ENCODE assay signal across 16 mouse cellular contexts in genomic region chr17:29456476-29456875, GRCm38 (mm10). TPM values are rescaled to one million over a fixed set of nuclear protein-coding genes. Genes with fewer than 3 reads are reported as not detected.
DNase-seq lines count a peak whose midpoint lies in the region; ATAC-seq and TF ChIP-seq lines count a peak whose summit lies in the region.
"Had no signal": no experiment of that assay in that cellular context is flagged by ENCODE, and none has a peak within 500 bp of the region (broad histone marks: within the 10 kb centered on the region; RNA-seq: fewer than 3 reads in every experiment).

No protein-coding gene starts in this region.

- DNase-seq in adrenal gland, adult 2 months, result peak; percentile 58
- no peak for DNase-seq in adrenal gland, postnatal 10 days
- DNase-seq in heart, adult 8-10 months (ENCODE audit: low spot score), result no peak
- DNase-seq in 3T3-L1 (ENCODE audit: low read depth, low spot score), result peak; percentile 83
- no peak for DNase-seq in thymus, adult 2 months
- DNase-seq in lung, postnatal 14 days, result no peak
- DNase-seq: cerebellum, adult 9-11 months; kidney, adult 2 months; kidney, postnatal 14 days; liver, postnatal 0 days; right cerebral cortex, adult 18-20 months had no signal

- H3K4me2 ChIP-seq in heart, embryonic 13.5 days, result no peak overlapping the region
- H3K4me2 ChIP-seq: limb, embryonic 12.5 days had no signal

- no peaks in the 10 kb centered on the region for H3K27me3 ChIP-seq in heart, embryonic 13.5 days (replicated peaks)
- no peaks in the 10 kb centered on the region for H3K27me3 ChIP-seq in thymus, adult 2 months (ENCODE audit: control insufficient read depth, insufficient read depth, low read length)
- H3K27me3 ChIP-seq: limb, embryonic 12.5 days had no signal

- no peaks in the 10 kb centered on the region for H3K9me3 ChIP-seq in heart, embryonic 13.5 days
- H3K9me3 ChIP-seq: limb, embryonic 12.5 days had no signal

- H3K36me3 ChIP-seq in heart, embryonic 13.5 days, result no peaks in the 10 kb centered on the region
- H3K36me3 ChIP-seq in thymus, adult 2 months (ENCODE audit: control insufficient read depth, insufficient read depth, low read length), result no peaks in the 10 kb centered on the region
- H3K36me3 ChIP-seq: limb, embryonic 12.5 days had no signal

- H3K9ac ChIP-seq in heart, embryonic 13.5 days, result peak overlapping the region; percentile 80; the same call in 1 of the 2 replicates
- H3K9ac ChIP-seq: limb, embryonic 12.5 days; liver, postnatal 0 days had no signal

- no peak for ATAC-seq in heart, embryonic 13.5 days (ENCODE audit: extremely low read depth, insufficient number of reproducible peaks, low FRiP score, low TSS enrichment)
- ATAC-seq: forebrain, embryonic 16.5 days; liver, postnatal 0 days had no signal

- H3K4me3 ChIP-seq in heart, embryonic 13.5 days, result no peak overlapping the region
- H3K4me3 ChIP-seq in embryonic fibroblast, embryonic 13.5 days (ENCODE audit: insufficient read depth, low read length), result no peak overlapping the region
- no peak overlapping the region for H3K4me3 ChIP-seq in thymus, adult 2 months (ENCODE audit: control insufficient read depth, insufficient read depth, low read length)
- H3K4me3 ChIP-seq: erythroblast, embryonic 14.5 days; limb, embryonic 12.5 days had no signal

- H3K27ac ChIP-seq in heart, embryonic 13.5 days (replicated peaks), result peak overlapping the region; percentile 97
- H3K27ac ChIP-seq in embryonic fibroblast, embryonic 13.5 days (ENCODE audit: insufficient read depth, low read length), result peak overlapping the region; percentile 9; the same call in 1 of the 2 replicates
- H3K27ac ChIP-seq in thymus, adult 2 months (ENCODE audit: control insufficient read depth, insufficient read depth, low read length), result no peak overlapping the region

- 93% methylated on average over 4 of the region's 4 CpGs for WGBS in heart, embryonic 13.5 days
- 100% methylated on average over 4 of the region's 4 CpGs for WGBS in thymus, adult 2 months

- no peak for TF ChIP-seq CTCF in embryonic fibroblast, embryonic 13.5 days (IDR thresholded peaks at IDR 0.05; ENCODE audit: borderline replicate concordance, insufficient read depth, low read length)
- TF ChIP-seq CTCF in thymus, adult 2 months (IDR thresholded peaks at IDR 0.05; ENCODE audit: borderline replicate concordance, control insufficient read depth, extremely low read depth, insufficient read depth, low read length, poor library complexity), result no peak

- peaks cover 66% of the 10 kb centered on the region for H3K4me1 ChIP-seq in heart, embryonic 13.5 days
- H3K4me1 ChIP-seq in embryonic fibroblast, embryonic 13.5 days (ENCODE audit: control insufficient read depth, insufficient read depth, low read length), result peaks cover 26% of the 10 kb centered on the region
- peaks cover 6% of the 10 kb centered on the region for H3K4me1 ChIP-seq in thymus, adult 2 months (replicated peaks; ENCODE audit: control insufficient read depth, insufficient read depth, low read length)

- TF ChIP-seq POLR2A in embryonic fibroblast, embryonic 13.5 days (IDR thresholded peaks at IDR 0.05; ENCODE audit: low read depth, low read length), result no peak
- TF ChIP-seq POLR2A in thymus, adult 2 months (IDR thresholded peaks at IDR 0.05; ENCODE audit: control insufficient read depth, extremely low read depth, insufficient read depth, low read length, poor library complexity), result no peak

RNA-seq across cellular contexts. Expression of gene Pim1, which starts 34.1 kb away (rescaled TPM):
- total RNA-seq in adrenal gland, adult 2 months (2021), result 100 to 1,000 TPM; 120 to 124 TPM
- 150 and 153 TPM in 2 replicates for polyA plus RNA-seq in adrenal gland, adult 2 months (2012; rRNA removed)
- 100 to 1,000 TPM in 1 of 2 experiments, 10 to 100 TPM in 1; 73.4 to 104 TPM for total RNA-seq in adrenal gland, postnatal 10 days (2021)
- polyA plus RNA-seq in heart, embryonic 13.5 days (2015; fragmentation: Nextera tagmentation; extraction: Ambion mirVana), result 19.3 and 20.0 TPM in 2 replicates
- 10 to 100 TPM; 16.0 to 22.3 (median 17.4) TPM for total RNA-seq in heart, adult 8-10 months (2022)
- 27.5 and 30.7 TPM in 2 replicates for polyA plus RNA-seq in embryonic fibroblast, embryonic 13.5 days (2011; ENCODE audit: insufficient read length, low read depth, missing spikeins)
- 92.7 and 128 TPM in 2 replicates for polyA plus RNA-seq in thymus, adult 2 months (2012; rRNA removed)

Comparison
In these comparisons a context has a peak if more than half of its experiments do, and no peak if none do; other contexts are left out.
1. DNase-seq: peak in adrenal gland, adult 2 months (single experiment) and 3T3-L1 (single experiment); none in adrenal gland, postnatal 10 days (single experiment), heart, adult 8-10 months (single experiment), thymus, adult 2 months (single experiment) and lung, postnatal 14 days (single experiment).